Mouse (Mus musculus): ENCODE measurements at regions not wholly inside any gene's neighbourhood (a gene's known extent, or its start where the extent isn't known, plus 50 kb on each side); places are given as distances from the start of the nearest gene placed in this dataset.

- Histone ChIP-seq H3K4me3 (ENCODE audit: low read depth, low read length) (no peak overlapping the region), H3K4me2 (ENCODE audit: low read depth, low read length) (no peak overlapping the region), H3K4me1 (ENCODE audit: control insufficient read depth, insufficient read depth) (peaks cover 34% of the 10 kb centered on the region), H3K36me3 (replicated peaks; ENCODE audit: control insufficient read depth, insufficient read depth, low read length) (no peaks in the 10 kb centered on the region), H3K27me3 (ENCODE audit: control insufficient read depth, insufficient read depth, low read length) (no peaks in the 10 kb centered on the region), H3K9ac (replicated peaks; ENCODE audit: low read depth, low read length) (no peak overlapping the region), H3K9me3 (replicated peaks; ENCODE audit: control insufficient read depth, low read length) (no peaks in the 10 kb centered on the region), H3K27ac (ENCODE audit: low read depth) (0 out of 2 replicates have a peak overlapping the region, but pooled peaks have one; percentile 1)
- TF ChIP-seq EP300 (IDR thresholded peaks at IDR 0.05; ENCODE audit: low read depth) (peak; percentile 73; the same call in 1 of the 2 replicates), CTCF (IDR thresholded peaks at IDR 0.05; ENCODE audit: low read depth) (no peak)
- 3% methylated on average over 2 of the region's 2 CpGs for WGBS
- ATAC-seq (ENCODE audit: insufficient read depth, low read depth) (peak; percentile 92), DNase-seq (ENCODE audit: low spot score) (peak; percentile 93)
These were observed 843.8 kb upstream of the A1bg start for GRCm38 (mm10) chr15:61766544-61767094.

GRCm38 (mm10) chr15:61753802-61754201, 831.0 kb upstream of the A1bg start:
- H3K27ac ChIP-seq (ENCODE audit: low read depth) = peak overlapping the region; percentile 59; the same call in 1 of the 2 replicates

GRCm38 (mm10) chr15:61723696-61724095, 800.9 kb upstream of the A1bg start:
- WGBS = 19% methylated on average over 1 of the region's 1 CpGs
- TF ChIP-seq EP300 (IDR thresholded peaks at IDR 0.05; ENCODE audit: low read depth) = no peak
- TF ChIP-seq CTCF (IDR thresholded peaks at IDR 0.05; ENCODE audit: low read depth) = no peak
- Histone ChIP-seq H3K9ac (replicated peaks; ENCODE audit: low read depth, low read length) (no peak overlapping the region), H3K36me3 (replicated peaks; ENCODE audit: control insufficient read depth, insufficient read depth, low read length) (no peaks in the 10 kb centered on the region), H3K4me1 (ENCODE audit: control insufficient read depth, insufficient read depth) (no peaks in the 10 kb centered on the region), H3K9me3 (replicated peaks; ENCODE audit: control insufficient read depth, low read length) (no peaks in the 10 kb centered on the region), H3K4me2 (ENCODE audit: low read depth, low read length) (no peak overlapping the region), H3K4me3 (ENCODE audit: low read depth, low read length) (no peak overlapping the region), H3K27ac (ENCODE audit: low read depth) (no peak overlapping the region), H3K27me3 (ENCODE audit: control insufficient read depth, insufficient read depth, low read length) (no peaks in the 10 kb centered on the region)
- no peak for ATAC-seq (ENCODE audit: insufficient read depth, low read depth)
- no peak for DNase-seq (ENCODE audit: low spot score)

More at GRCm38 (mm10) chr15:61753802-61754201, 831.0 kb upstream of the A1bg start:
- DNase-seq (ENCODE audit: low spot score) (peak; percentile 34), ATAC-seq (ENCODE audit: insufficient read depth, low read depth) (peak; percentile 81)
- H3K4me1 ChIP-seq (ENCODE audit: control insufficient read depth, insufficient read depth) = no peaks in the 10 kb centered on the region
- 20% methylated on average over 2 of the region's 2 CpGs for WGBS
- H3K36me3 ChIP-seq (replicated peaks; ENCODE audit: control insufficient read depth, insufficient read depth, low read length) = no peaks in the 10 kb centered on the region
- H3K9me3 ChIP-seq (replicated peaks; ENCODE audit: control insufficient read depth, low read length) = no peaks in the 10 kb centered on the region
- TF ChIP-seq CTCF (IDR thresholded peaks at IDR 0.05; ENCODE audit: low read depth) = no peak
- no peak for TF ChIP-seq EP300 (IDR thresholded peaks at IDR 0.05; ENCODE audit: low read depth)
- H3K4me2 ChIP-seq (ENCODE audit: low read depth, low read length) = no peak overlapping the region
- H3K9ac ChIP-seq (replicated peaks; ENCODE audit: low read depth, low read length) = no peak overlapping the region
- no peak overlapping the region for H3K4me3 ChIP-seq (ENCODE audit: low read depth, low read length)
- H3K27me3 ChIP-seq (ENCODE audit: control insufficient read depth, insufficient read depth, low read length) = no peaks in the 10 kb centered on the region

- no peak for ATAC-seq (ENCODE audit: insufficient read depth, low read depth)
- no peak for DNase-seq (ENCODE audit: low spot score)
- Histone ChIP-seq H3K4me1 (ENCODE audit: control insufficient read depth, insufficient read depth) (no peaks in the 10 kb centered on the region), H3K9ac (replicated peaks; ENCODE audit: low read depth, low read length) (no peak overlapping the region), H3K36me3 (replicated peaks; ENCODE audit: control insufficient read depth, insufficient read depth, low read length) (no peaks in the 10 kb centered on the region), H3K4me3 (ENCODE audit: low read depth, low read length) (no peak overlapping the region), H3K27me3 (ENCODE audit: control insufficient read depth, insufficient read depth, low read length) (no peaks in the 10 kb centered on the region), H3K9me3 (replicated peaks; ENCODE audit: control insufficient read depth, low read length) (no peaks in the 10 kb centered on the region), H3K27ac (ENCODE audit: low read depth) (no peak overlapping the region), H3K4me2 (ENCODE audit: low read depth, low read length) (no peak overlapping the region)
- TF ChIP-seq CTCF (IDR thresholded peaks at IDR 0.05; ENCODE audit: low read depth) = no peak
- TF ChIP-seq EP300 (IDR thresholded peaks at IDR 0.05; ENCODE audit: low read depth) = no peak
These were observed 795.7 kb upstream of the A1bg start for GRCm38 (mm10) chr15:61718486-61718885.

- Histone ChIP-seq H3K4me2 (ENCODE audit: low read depth, low read length) (no peak overlapping the region), H3K27ac (ENCODE audit: low read depth) (no peak overlapping the region), H3K4me1 (ENCODE audit: control insufficient read depth, insufficient read depth) (no peaks in the 10 kb centered on the region), H3K4me3 (ENCODE audit: low read depth, low read length) (no peak overlapping the region), H3K36me3 (replicated peaks; ENCODE audit: control insufficient read depth, insufficient read depth, low read length) (no peaks in the 10 kb centered on the region), H3K27me3 (ENCODE audit: control insufficient read depth, insufficient read depth, low read length) (no peaks in the 10 kb centered on the region), H3K9me3 (replicated peaks; ENCODE audit: control insufficient read depth, low read length) (no peaks in the 10 kb centered on the region), H3K9ac (replicated peaks; ENCODE audit: low read depth, low read length) (no peak overlapping the region)
- DNase-seq (ENCODE audit: low spot score) (no peak), ATAC-seq (ENCODE audit: insufficient read depth, low read depth) (no peak)
- no peak for TF ChIP-seq CTCF (IDR thresholded peaks at IDR 0.05; ENCODE audit: low read depth)
- no peak for TF ChIP-seq EP300 (IDR thresholded peaks at IDR 0.05; ENCODE audit: low read depth)
- WGBS = 69% methylated on average over 1 of the region's 1 CpGs
These were observed 794.4 kb upstream of the A1bg start for GRCm38 (mm10) chr15:61717216-61717615.

- H3K4me3 ChIP-seq (ENCODE audit: low read depth, low read length) = no peak overlapping the region
- TF ChIP-seq CTCF (IDR thresholded peaks at IDR 0.05; ENCODE audit: low read depth) = no peak
- TF ChIP-seq EP300 (IDR thresholded peaks at IDR 0.05; ENCODE audit: low read depth) = no peak
- no peak for DNase-seq (ENCODE audit: low spot score)
- WGBS = 33% methylated on average over 2 of the region's 2 CpGs
- no peaks in the 10 kb centered on the region for H3K4me1 ChIP-seq (ENCODE audit: control insufficient read depth, insufficient read depth)
- no peak overlapping the region for H3K4me2 ChIP-seq (ENCODE audit: low read depth, low read length)
- H3K36me3 ChIP-seq (replicated peaks; ENCODE audit: control insufficient read depth, insufficient read depth, low read length) = no peaks in the 10 kb centered on the region
- no peaks in the 10 kb centered on the region for H3K9me3 ChIP-seq (replicated peaks; ENCODE audit: control insufficient read depth, low read length)
- no peaks in the 10 kb centered on the region for H3K27me3 ChIP-seq (ENCODE audit: control insufficient read depth, insufficient read depth, low read length)
- no peak for ATAC-seq (ENCODE audit: insufficient read depth, low read depth)
- no peak overlapping the region for H3K27ac ChIP-seq (ENCODE audit: low read depth)
- H3K9ac ChIP-seq (replicated peaks; ENCODE audit: low read depth, low read length) = no peak overlapping the region
These were observed 791.1 kb upstream of the A1bg start for GRCm38 (mm10) chr15:61713953-61714352.

All from heart, postnatal 0 days (tissue).